Mouse (Mus musculus): ENCODE results near the gene Foxo6.

DNA sequence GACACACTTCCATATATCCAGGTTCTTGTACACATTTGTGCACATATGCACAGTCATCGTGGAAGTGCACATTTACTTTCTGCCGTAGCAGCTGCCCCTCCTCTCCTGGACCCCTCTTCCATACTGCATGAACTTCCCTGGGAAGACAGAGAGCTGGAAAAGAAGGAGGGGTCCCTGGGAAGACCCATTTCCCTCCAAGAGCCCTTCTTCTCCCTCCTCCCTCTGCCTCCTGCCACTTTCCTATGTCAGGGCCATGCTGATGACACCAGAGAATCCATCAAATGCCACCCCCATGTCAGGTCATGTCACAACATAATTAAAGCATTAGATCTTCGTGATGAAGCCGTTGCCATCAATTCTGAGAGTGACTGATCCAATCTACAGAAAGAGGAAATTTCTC, 38.6 kb upstream of the Foxo6 start:
- TF ChIP-seq CTCF (IDR thresholded peaks at IDR 0.05; ENCODE audit: extremely low read depth, insufficient read depth, insufficient read length, insufficient replicate concordance) (no peak), POLR2A (IDR thresholded peaks at IDR 0.05; ENCODE audit: low read depth, low read length) (no peak)

All from spleen, adult 2 months (tissue).